ENCODE assay signal across 12 mouse cellular contexts in genomic region chr13:64150121-64150520, GRCm38 (mm10). TPM values are rescaled to one million over a fixed set of nuclear protein-coding genes. Genes with fewer than 3 reads are reported as not detected.
DNase-seq lines count a peak whose midpoint lies in the region; ATAC-seq and TF ChIP-seq lines count a peak whose summit lies in the region.
"Had no signal": no experiment of that assay in that cellular context is flagged by ENCODE, and none has a peak within 500 bp of the region (broad histone marks: within the 10 kb centered on the region; RNA-seq: fewer than 3 reads in every experiment).

No protein-coding gene starts in this region.

- DNase-seq in embryo, embryonic 10 days (ENCODE audit: low spot score) = peak; percentile 13
- no peak for DNase-seq in embryo, embryonic 11 days
- no peak for DNase-seq in liver, embryonic 11.5 days (ENCODE audit: low spot score)
- DNase-seq in liver = no peak
- peak; percentile 47 for DNase-seq in heart, postnatal 4 days
- DNase-seq in cerebellum, adult 2 months = no peak
- DNase-seq: gastrocnemius, postnatal 25 days; kidney, adult 8-10 months; lung, postnatal 4 days had no signal

- no peaks in the 10 kb centered on the region for H3K9me3 ChIP-seq in liver, embryonic 11.5 days (ENCODE audit: control insufficient read depth, low read length)
- H3K9me3 ChIP-seq in ES-Bruce4 (replicated peaks; ENCODE audit: control insufficient read depth, insufficient read depth, low read length, poor library complexity, severe bottlenecking) = no peaks in the 10 kb centered on the region
- H3K9me3 ChIP-seq in kidney, embryonic 15.5 days (replicated peaks) = no peaks in the 10 kb centered on the region

- TF ChIP-seq POLR2A in ES-Bruce4 (IDR thresholded peaks at IDR 0.05; ENCODE audit: insufficient read depth, low read length) = no peak
- TF ChIP-seq POLR2A in cerebellum, adult 2 months (IDR thresholded peaks at IDR 0.05; ENCODE audit: borderline replicate concordance, insufficient read depth, low read length) = no peak

- H3K4me1 ChIP-seq in liver, embryonic 11.5 days (replicated peaks; ENCODE audit: control insufficient read depth, insufficient read depth, low read length) = peaks cover 19% of the 10 kb centered on the region
- H3K4me1 ChIP-seq in ES-Bruce4 (ENCODE audit: control insufficient read depth, insufficient read depth, low read length) = peaks cover 2% of the 10 kb centered on the region
- no peaks in the 10 kb centered on the region; the same call in 1 of the 2 replicates for H3K4me1 ChIP-seq in cerebellum, adult 2 months (ENCODE audit: control insufficient read depth, insufficient read depth, low read length)
- peaks cover 28% of the 10 kb centered on the region for H3K4me1 ChIP-seq in kidney, embryonic 15.5 days

- H3K27me3 ChIP-seq in liver, embryonic 11.5 days (replicated peaks; ENCODE audit: control insufficient read depth, insufficient read depth, low read length) = no peaks in the 10 kb centered on the region
- H3K27me3 ChIP-seq in ES-Bruce4 (ENCODE audit: control insufficient read depth, insufficient read depth, low read length, poor library complexity, severe bottlenecking) = no peaks in the 10 kb centered on the region
- H3K27me3 ChIP-seq in cerebellum, adult 2 months (ENCODE audit: control insufficient read depth, insufficient read depth, low read length) = no peaks in the 10 kb centered on the region
- no peaks in the 10 kb centered on the region for H3K27me3 ChIP-seq in kidney, embryonic 15.5 days

- no peak for TF ChIP-seq EP300 in ES-Bruce4 (IDR thresholded peaks at IDR 0.05; ENCODE audit: insufficient read depth, low read depth, low read length)

- 0 out of 2 replicates have a peak overlapping the region, but pooled peaks have one; percentile 40 for H3K9ac ChIP-seq in liver, embryonic 11.5 days (ENCODE audit: low read depth, low read length)
- H3K9ac ChIP-seq in ES-Bruce4 (ENCODE audit: low read depth, poor library complexity, severe bottlenecking) = no peak overlapping the region
- H3K9ac ChIP-seq in kidney, embryonic 15.5 days = no peak overlapping the region

- H3K27ac ChIP-seq in liver, embryonic 11.5 days (ENCODE audit: low read depth, low read length) = no peak overlapping the region
- H3K27ac ChIP-seq in ES-Bruce4 (ENCODE audit: insufficient read depth, low read length) = no peak overlapping the region
- no peak overlapping the region for H3K27ac ChIP-seq in cerebellum, adult 2 months (ENCODE audit: insufficient read depth, low read length)
- H3K27ac ChIP-seq in kidney, embryonic 15.5 days = no peak overlapping the region
- H3K27ac ChIP-seq: left cerebral cortex, adult 2 months had no signal

- peak overlapping the region; percentile 86 for H3K4me2 ChIP-seq in liver, embryonic 11.5 days
- no peak overlapping the region for H3K4me2 ChIP-seq in kidney, embryonic 15.5 days

- no peak for TF ChIP-seq CTCF in ES-Bruce4 (IDR thresholded peaks at IDR 0.05; ENCODE audit: low read depth, low read length)
- TF ChIP-seq CTCF in cerebellum, adult 2 months (IDR thresholded peaks at IDR 0.05; ENCODE audit: borderline replicate concordance, insufficient read depth, low read depth, low read length) = no peak

- no peaks in the 10 kb centered on the region; the same call in 1 of the 2 replicates for H3K36me3 ChIP-seq in liver, embryonic 11.5 days (ENCODE audit: control insufficient read depth, insufficient read depth, low read length)
- H3K36me3 ChIP-seq in ES-Bruce4 (ENCODE audit: control insufficient read depth, insufficient read depth, low read length, poor library complexity, severe bottlenecking) = peaks cover 4% of the 10 kb centered on the region; the same call in 1 of the 2 replicates
- H3K36me3 ChIP-seq in kidney, embryonic 15.5 days = no peaks in the 10 kb centered on the region

- no peak for ATAC-seq in liver, embryonic 11.5 days (replicated peaks; ENCODE audit: low FRiP score)
- ATAC-seq in kidney, embryonic 15.5 days (replicated peaks; ENCODE audit: low FRiP score) = no peak

- 70% methylated on average over 5 of the region's 5 CpGs for WGBS in liver, embryonic 11.5 days
- WGBS in cerebellum, adult 2 months = 66% methylated on average over 5 of the region's 5 CpGs
- 65% methylated on average over 5 of the region's 5 CpGs for WGBS in kidney, embryonic 15.5 days

- H3K4me3 ChIP-seq in liver, embryonic 11.5 days (ENCODE audit: low read depth, low read length) = peak overlapping the region; percentile 17; the same call in 1 of the 2 replicates
- peak overlapping the region; percentile 12; the same call in 1 of the 2 replicates for H3K4me3 ChIP-seq in ES-Bruce4 (ENCODE audit: low read depth, low read length)
- H3K4me3 ChIP-seq in cerebellum, adult 2 months (replicated peaks; ENCODE audit: insufficient read depth, low read depth, low read length) = no peak overlapping the region
- no peak overlapping the region for H3K4me3 ChIP-seq in kidney, embryonic 15.5 days (replicated peaks)
- H3K4me3 ChIP-seq: left cerebral cortex, adult 2 months had no signal

RNA-seq across cellular contexts. Expression of gene Zfp367, which starts 2.9 kb away (rescaled TPM):
- polyA plus RNA-seq in liver, embryonic 11.5 days (2014; fragmentation: Nextera tagmentation; extraction: Ambion mirVana) = 21.2 and 25.1 TPM in 2 replicates
- polyA plus RNA-seq in ES-Bruce4 (2011; ENCODE audit: insufficient read depth, insufficient read length, low read depth, missing spikeins) = 24.9 and 32.2 TPM in 2 replicates
- 10 to 100 TPM; 46.8 to 50.8 TPM for total RNA-seq in heart, postnatal 4 days (2021)
- 28.9 and 29.9 TPM in 2 replicates for polyA plus RNA-seq in cerebellum, adult 2 months (2012; rRNA removed)
- 17.1 and 17.6 TPM in 2 replicates for polyA plus RNA-seq in kidney, embryonic 15.5 days (2015; fragmentation: Nextera tagmentation; extraction: Ambion mirVana)

RNA-seq across cellular contexts. Expression of gene Habp4, which starts 11.5 kb away (rescaled TPM):
- polyA plus RNA-seq in liver, embryonic 11.5 days (2014; fragmentation: Nextera tagmentation; extraction: Ambion mirVana) = 15.0 and 15.2 TPM in 2 replicates
- polyA plus RNA-seq in ES-Bruce4 (2011; ENCODE audit: insufficient read depth, insufficient read length, low read depth, missing spikeins) = 7.0 and 10.9 TPM in 2 replicates
- total RNA-seq in heart, postnatal 4 days (2021) = 10 to 100 TPM; 63.7 to 64.7 TPM
- polyA plus RNA-seq in cerebellum, adult 2 months (2012; rRNA removed) = 187 and 213 TPM in 2 replicates
- 26.1 and 27.1 TPM in 2 replicates for polyA plus RNA-seq in kidney, embryonic 15.5 days (2015; fragmentation: Nextera tagmentation; extraction: Ambion mirVana)

RNA-seq across cellular contexts. Expression of gene Slc35d2, which starts 21.0 kb away (rescaled TPM):
- polyA plus RNA-seq in liver, embryonic 11.5 days (2014; fragmentation: Nextera tagmentation; extraction: Ambion mirVana) = 4.2 and 5.8 TPM in 2 replicates
- 6.3 and 7.7 TPM in 2 replicates for polyA plus RNA-seq in ES-Bruce4 (2011; ENCODE audit: insufficient read depth, insufficient read length, low read depth, missing spikeins)
- total RNA-seq in heart, postnatal 4 days (2021) = 1 to 10 TPM; 3.2 to 3.3 TPM
- 0.90 and 0.97 TPM in 2 replicates for polyA plus RNA-seq in cerebellum, adult 2 months (2012; rRNA removed)
- 3.9 and 4.7 TPM in 2 replicates for polyA plus RNA-seq in kidney, embryonic 15.5 days (2015; fragmentation: Nextera tagmentation; extraction: Ambion mirVana)

Comparison
In these comparisons a context has a peak if more than half of its experiments do, and no peak if none do; other contexts are left out.
1. DNase-seq: peak in embryo, embryonic 10 days (single experiment) and heart, postnatal 4 days (single experiment); none in embryo, embryonic 11 days (single experiment), liver, embryonic 11.5 days (single experiment), liver (single experiment) and cerebellum, adult 2 months (0 of 2).
2. H3K4me3 ChIP-seq: peak in liver, embryonic 11.5 days (single experiment) and ES-Bruce4 (single experiment); none in cerebellum, adult 2 months (single experiment) and kidney, embryonic 15.5 days (single experiment).